Mouse (Mus musculus): ENCODE measurements at regions not wholly inside any gene's neighbourhood (a gene's known extent, or its start where the extent isn't known, plus 50 kb on each side); places are given as distances from the start of the nearest gene placed in this dataset.

GRCm38 (mm10) chr6:50882759-50883158 is 228.5 kb upstream of the Npvf start:
- ATAC-seq (replicated peaks; ENCODE audit: insufficient number of reproducible peaks, insufficient read depth, low FRiP score, low read depth), result no peak
- Histone ChIP-seq H3K4me1 (replicated peaks) (no peaks in the 10 kb centered on the region), H3K36me3 (no peaks in the 10 kb centered on the region), H3K9ac (no peak overlapping the region), H3K4me3 (no peak overlapping the region), H3K9me3 (replicated peaks) (no peaks in the 10 kb centered on the region), H3K27ac (no peak overlapping the region), H3K4me2 (no peak overlapping the region), H3K27me3 (no peaks in the 10 kb centered on the region)
- whole genome bisulfite sequencing, result 72% methylated on average over 4 of the region's 4 CpGs

GRCm38 (mm10) chr6:50885031-50885430 is 230.8 kb upstream of the Npvf start:
- ATAC-seq (replicated peaks; ENCODE audit: insufficient number of reproducible peaks, insufficient read depth, low FRiP score, low read depth), result no peak
- Histone ChIP-seq H3K4me2 (no peak overlapping the region), H3K9me3 (replicated peaks) (no peaks in the 10 kb centered on the region), H3K27ac (no peak overlapping the region), H3K27me3 (peaks cover 6% of the 10 kb centered on the region; the same call in 1 of the 2 replicates), H3K4me1 (replicated peaks) (peaks cover 1% of the 10 kb centered on the region), H3K9ac (no peak overlapping the region), H3K4me3 (no peak overlapping the region), H3K36me3 (no peaks in the 10 kb centered on the region)
- 91% methylated on average over 4 of the region's 4 CpGs for WGBS

- no peak overlapping the region for H3K4me2 ChIP-seq
- H3K27ac ChIP-seq, result no peak overlapping the region
- no peaks in the 10 kb centered on the region for H3K9me3 ChIP-seq (replicated peaks)
- H3K4me3 ChIP-seq, result no peak overlapping the region
- peaks cover 9% of the 10 kb centered on the region for H3K4me1 ChIP-seq (replicated peaks)
- H3K27me3 ChIP-seq, result peaks cover 6% of the 10 kb centered on the region; the same call in 1 of the 2 replicates
- no peak overlapping the region for H3K9ac ChIP-seq
- ATAC-seq (replicated peaks; ENCODE audit: insufficient number of reproducible peaks, insufficient read depth, low FRiP score, low read depth), result no peak
- 77% methylated on average over 8 of the region's 8 CpGs for WGBS
- no peaks in the 10 kb centered on the region for H3K36me3 ChIP-seq
Measured at GRCm38 (mm10) chr6:50885771-50886360, 231.6 kb upstream of the Npvf start.

GRCm38 (mm10) chr6:50890370-50891204 is 236.3 kb upstream of the Npvf start:
- ATAC-seq (replicated peaks; ENCODE audit: insufficient number of reproducible peaks, insufficient read depth, low FRiP score, low read depth), result peak; percentile 91
- no peaks in the 10 kb centered on the region for H3K36me3 ChIP-seq
- H3K27me3 ChIP-seq, result peaks cover 6% of the 10 kb centered on the region; the same call in 1 of the 2 replicates
- H3K4me2 ChIP-seq, result peak overlapping the region; percentile 53
- peak overlapping the region; percentile 19 for H3K4me3 ChIP-seq
- H3K4me1 ChIP-seq (replicated peaks), result peaks cover 18% of the 10 kb centered on the region
- peak overlapping the region; percentile 58 for H3K27ac ChIP-seq
- no peak overlapping the region for H3K9ac ChIP-seq
- WGBS, result 8% methylated on average over 25 of the region's 25 CpGs
- no peaks in the 10 kb centered on the region for H3K9me3 ChIP-seq (replicated peaks)

- no peak for ATAC-seq (replicated peaks; ENCODE audit: insufficient number of reproducible peaks, insufficient read depth, low FRiP score, low read depth)
- Histone ChIP-seq H3K4me3 (peak overlapping the region; percentile 19; the same call in 1 of the 2 replicates), H3K27me3 (peaks cover 6% of the 10 kb centered on the region; the same call in 1 of the 2 replicates), H3K4me2 (peak overlapping the region; percentile 53), H3K9me3 (replicated peaks) (no peaks in the 10 kb centered on the region), H3K9ac (no peak overlapping the region), H3K36me3 (no peaks in the 10 kb centered on the region), H3K27ac (peak overlapping the region; percentile 58), H3K4me1 (replicated peaks) (peaks cover 18% of the 10 kb centered on the region)
- WGBS, result 35% methylated on average over 3 of the region's 3 CpGs
Measured at GRCm38 (mm10) chr6:50891205-50891526, 236.9 kb upstream of the Npvf start.

GRCm38 (mm10) chr6:50898792-50899191 is 244.6 kb upstream of the Npvf start:
- H3K27me3 ChIP-seq, result no peaks in the 10 kb centered on the region
- no peak overlapping the region for H3K9ac ChIP-seq
- H3K4me3 ChIP-seq, result no peak overlapping the region
- H3K4me2 ChIP-seq, result no peak overlapping the region
- WGBS, result 91% methylated on average over 3 of the region's 3 CpGs
- no peak for ATAC-seq (replicated peaks; ENCODE audit: insufficient number of reproducible peaks, insufficient read depth, low FRiP score, low read depth)
- H3K4me1 ChIP-seq (replicated peaks), result no peaks in the 10 kb centered on the region
- H3K36me3 ChIP-seq, result no peaks in the 10 kb centered on the region
- H3K27ac ChIP-seq, result no peak overlapping the region
- no peaks in the 10 kb centered on the region for H3K9me3 ChIP-seq (replicated peaks)

- H3K4me2 ChIP-seq, result no peak overlapping the region
- no peaks in the 10 kb centered on the region for H3K4me1 ChIP-seq (replicated peaks)
- 58% methylated on average over 8 of the region's 8 CpGs for WGBS
- no peak overlapping the region for H3K9ac ChIP-seq
- H3K36me3 ChIP-seq, result no peaks in the 10 kb centered on the region
- no peak overlapping the region for H3K4me3 ChIP-seq
- no peak for ATAC-seq (replicated peaks; ENCODE audit: insufficient number of reproducible peaks, insufficient read depth, low FRiP score, low read depth)
- H3K27ac ChIP-seq, result peak overlapping the region; percentile 43; the same call in 1 of the 2 replicates
- H3K27me3 ChIP-seq, result no peaks in the 10 kb centered on the region
- H3K9me3 ChIP-seq (replicated peaks), result 0 out of 2 replicates have a peak, but pooled peaks cover 6% of the 10 kb centered on the region
Measured at GRCm38 (mm10) chr6:50915166-50916030, 261.2 kb upstream of the Npvf start.

- Histone ChIP-seq H3K9ac (no peak overlapping the region), H3K36me3 (no peaks in the 10 kb centered on the region), H3K9me3 (replicated peaks) (0 out of 2 replicates have a peak, but pooled peaks cover 6% of the 10 kb centered on the region), H3K27ac (no peak overlapping the region), H3K4me2 (no peak overlapping the region), H3K27me3 (no peaks in the 10 kb centered on the region), H3K4me1 (replicated peaks) (no peaks in the 10 kb centered on the region), H3K4me3 (no peak overlapping the region)
- ATAC-seq (replicated peaks; ENCODE audit: insufficient number of reproducible peaks, insufficient read depth, low FRiP score, low read depth), result no peak
- 66% methylated on average over 3 of the region's 3 CpGs for WGBS
Measured at GRCm38 (mm10) chr6:50918248-50918647, 264.0 kb upstream of the Npvf start.

GRCm38 (mm10) chr6:50922235-50922634 is 268.0 kb upstream of the Npvf start:
- Histone ChIP-seq H3K4me2 (no peak overlapping the region), H3K4me3 (no peak overlapping the region), H3K36me3 (no peaks in the 10 kb centered on the region), H3K9me3 (replicated peaks) (no peaks in the 10 kb centered on the region), H3K27ac (no peak overlapping the region), H3K9ac (no peak overlapping the region), H3K27me3 (no peaks in the 10 kb centered on the region), H3K4me1 (replicated peaks) (no peaks in the 10 kb centered on the region)
- no peak for ATAC-seq (replicated peaks; ENCODE audit: insufficient number of reproducible peaks, insufficient read depth, low FRiP score, low read depth)
- WGBS, result 89% methylated on average over 3 of the region's 3 CpGs

- H3K27ac ChIP-seq, result no peak overlapping the region
- WGBS, result 41% methylated on average over 5 of the region's 5 CpGs
- H3K36me3 ChIP-seq, result no peaks in the 10 kb centered on the region
- ATAC-seq (replicated peaks; ENCODE audit: insufficient number of reproducible peaks, insufficient read depth, low FRiP score, low read depth), result no peak
- no peaks in the 10 kb centered on the region for H3K9me3 ChIP-seq (replicated peaks)
- H3K4me3 ChIP-seq, result no peak overlapping the region
- H3K4me1 ChIP-seq (replicated peaks), result no peaks in the 10 kb centered on the region
- H3K27me3 ChIP-seq, result no peaks in the 10 kb centered on the region
- H3K4me2 ChIP-seq, result no peak overlapping the region
- H3K9ac ChIP-seq, result no peak overlapping the region
Measured at GRCm38 (mm10) chr6:50924571-50924970, 270.3 kb upstream of the Npvf start.

GRCm38 (mm10) chr6:50924998-50925397 is 270.8 kb upstream of the Npvf start:
- no peak overlapping the region for H3K4me3 ChIP-seq
- H3K4me1 ChIP-seq (replicated peaks), result no peaks in the 10 kb centered on the region
- no peaks in the 10 kb centered on the region for H3K9me3 ChIP-seq (replicated peaks)
- no peak overlapping the region for H3K27ac ChIP-seq
- no peak for ATAC-seq (replicated peaks; ENCODE audit: insufficient number of reproducible peaks, insufficient read depth, low FRiP score, low read depth)
- no peaks in the 10 kb centered on the region for H3K36me3 ChIP-seq
- no peak overlapping the region for H3K9ac ChIP-seq
- no peaks in the 10 kb centered on the region for H3K27me3 ChIP-seq
- H3K4me2 ChIP-seq, result no peak overlapping the region
- 64% methylated on average over 7 of the region's 7 CpGs for WGBS

Data from heart, embryonic 15.5 days (tissue).